Mouse (Mus musculus) heart, embryonic 14.5 days (tissue): ENCODE results near the gene Plekhm1. TPM values are rescaled to one million over a fixed set of nuclear protein-coding genes. Genes with fewer than 3 reads are reported as not detected.

ENCODE experiments used
- ATAC-seq: fragments of 200-750 bp; cut with Nextera tagmentation; 2 replicates; pipeline ENCODE4 v1.8.0; 2017; ENCODE audit warnings: low read depth, moderate TSS enrichment; ENCODE audit not compliant: insufficient number of reproducible peaks, insufficient read depth, low FRiP score
- H3K27ac ChIP-seq, 2 experiments: fragments of 200-500 bp in 1 of 2; fragments of 300-500 bp in 1 of 2; sonication (generic) in 1 of 2; replicated peaks in 1 of 2; 2 replicates each; pipeline ENCODE4 v1.5.1; 2012 to 2014; ENCODE audit warnings: low read depth in 2 of 2, low read length in 2 of 2, control low read depth in 1 of 2, mild to moderate bottlenecking in 1 of 2, mixed read lengths in 1 of 2; ENCODE audit not compliant: control insufficient read depth in 1 of 2, insufficient read depth in 1 of 2
- H3K27me3 ChIP-seq: fragments of 300-500 bp; sonication (generic); 2 replicates; pipeline ENCODE4 v1.6.1; 2014; ENCODE audit warnings: mild to moderate bottlenecking, low read length, control low read depth; ENCODE audit not compliant: control insufficient read depth, insufficient read depth
- H3K36me3 ChIP-seq: fragments of 300-500 bp; sonication (generic); 2 replicates; pipeline ENCODE4 v1.6.1; 2014; ENCODE audit warnings: mild to moderate bottlenecking, control low read depth, low read length, mixed read lengths; ENCODE audit not compliant: control insufficient read depth, insufficient read depth
- H3K4me1 ChIP-seq, 2 experiments: fragments of 200-500 bp in 1 of 2; fragments of 300-500 bp in 1 of 2; sonication (generic) in 1 of 2; 2 replicates each; pipeline ENCODE4 v1.6.1; 2012 to 2014; ENCODE audit warnings: low read length in 2 of 2, control low read depth in 1 of 2, mixed read lengths in 1 of 2; ENCODE audit not compliant: control insufficient read depth in 2 of 2, insufficient read depth in 2 of 2
- H3K4me2 ChIP-seq: fragments of 300-500 bp; sonication (generic); 2 replicates; pipeline ENCODE4 v1.6.1; 2014; ENCODE audit warnings: mild to moderate bottlenecking, low read length
- H3K4me3 ChIP-seq, 2 experiments: fragments of 200-500 bp in 1 of 2; fragments of 300-500 bp in 1 of 2; sonication (generic) in 1 of 2; 2 replicates each; pipeline ENCODE4 v1.5.1; 2012 to 2014; ENCODE audit warnings: low read length in 2 of 2, mild to moderate bottlenecking in 2 of 2, control low read depth in 1 of 2, low read depth in 1 of 2, moderate library complexity in 1 of 2; ENCODE audit not compliant: control insufficient read depth in 1 of 2, insufficient read depth in 1 of 2
- H3K9ac ChIP-seq: fragments of 300-500 bp; sonication (generic); 2 replicates; pipeline ENCODE4 v1.6.1; 2014; ENCODE audit warnings: mild to moderate bottlenecking, low read length
- H3K9me3 ChIP-seq: fragments of 300-500 bp; sonication (generic); 2 replicates; pipeline ENCODE4 v1.6.1; 2016; ENCODE audit warnings: low read length, control low read depth; ENCODE audit not compliant: control insufficient read depth
- WGBS: fragments of 180-500 bp; shearing (Covaris S2); extraction: QIAGEN DNeasy Blood & Tissue Kit; methylation state at CpG from one replicate; pipeline ENCODE4 v1.1.7; 2014; 5-methylcytosine and 5-hydroxymethylcytosine counted together
- polyA plus RNA-seq: library from polyadenylated mRNA; unstranded; fragments of >200 nt; fragmentation: Nextera tagmentation; extraction: Ambion mirVana; gene quantifications from 2 replicates; pipeline ENCODE4 v1.2.1, GENCODE M21; 2014

Plekhm1 gene
- polyA plus RNA-seq, 1 experiment from 2014 or later = 6.5 TPM

- WGBS = 90% methylated on average over 7 of the region's 7 CpGs
- no peak for ATAC-seq
- Histone ChIP-seq H3K27ac (no peak overlapping the region), H3K4me3 (no peak overlapping the region), H3K27me3 (no peaks in the 10 kb centered on the region), H3K9ac (no peak overlapping the region), H3K4me1 (no peaks in the 10 kb centered on the region), H3K9me3 (no peaks in the 10 kb centered on the region), H3K36me3 (peaks cover 72% of the 10 kb centered on the region), H3K4me2 (no peak overlapping the region)
These were observed 17.9 kb downstream of the Plekhm1 start for GRCm38 (mm10) chr11:103394604-103395003.

DNA sequence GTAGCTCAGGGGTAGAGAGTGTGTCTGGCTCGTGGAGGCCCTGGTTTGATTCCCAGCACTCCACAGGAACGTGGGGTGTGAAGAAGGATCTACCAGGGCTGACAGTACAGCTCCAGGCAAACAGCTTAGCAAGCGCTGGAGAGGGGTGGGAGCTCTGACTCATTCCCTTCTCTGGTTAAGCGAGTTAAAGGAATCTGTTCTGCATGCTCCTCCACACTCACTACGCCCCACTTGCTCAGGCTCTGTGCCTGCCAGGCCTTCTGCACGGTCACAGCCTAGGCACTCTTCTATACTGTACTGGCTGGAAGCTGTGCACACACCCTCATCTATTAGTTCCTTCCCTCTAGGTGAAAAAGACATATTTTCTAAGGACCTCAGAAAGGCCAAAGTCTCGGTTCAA, 18.5 kb downstream of the Plekhm1 start:
- Histone ChIP-seq H3K27me3 (no peaks in the 10 kb centered on the region), H3K9ac (no peak overlapping the region), H3K27ac (no peak overlapping the region), H3K9me3 (no peaks in the 10 kb centered on the region), H3K4me1 (no peaks in the 10 kb centered on the region), H3K36me3 (peaks cover 78% of the 10 kb centered on the region), H3K4me3 (no peak overlapping the region), H3K4me2 (no peak overlapping the region)
- no peak for ATAC-seq
- WGBS = 90% methylated on average over 7 of the region's 7 CpGs

- H3K4me1 ChIP-seq = peaks cover 8 to 12% of the 10 kb centered on the region in 2 experiments; a peak in 3 of 4 replicates
- no peak overlapping the region for H3K4me2 ChIP-seq
- H3K9ac ChIP-seq = no peak overlapping the region
- WGBS = 73% methylated on average over 7 of the region's 7 CpGs
- H3K4me3 ChIP-seq = no peak overlapping the region
- H3K27ac ChIP-seq = no peak overlapping the region
- no peaks in the 10 kb centered on the region for H3K27me3 ChIP-seq
- no peaks in the 10 kb centered on the region for H3K9me3 ChIP-seq
- peaks cover 56% of the 10 kb centered on the region for H3K36me3 ChIP-seq
- ATAC-seq = no peak
These were observed 24.5 kb downstream of the Plekhm1 start for GRCm38 (mm10) chr11:103387870-103388526.

DNA sequence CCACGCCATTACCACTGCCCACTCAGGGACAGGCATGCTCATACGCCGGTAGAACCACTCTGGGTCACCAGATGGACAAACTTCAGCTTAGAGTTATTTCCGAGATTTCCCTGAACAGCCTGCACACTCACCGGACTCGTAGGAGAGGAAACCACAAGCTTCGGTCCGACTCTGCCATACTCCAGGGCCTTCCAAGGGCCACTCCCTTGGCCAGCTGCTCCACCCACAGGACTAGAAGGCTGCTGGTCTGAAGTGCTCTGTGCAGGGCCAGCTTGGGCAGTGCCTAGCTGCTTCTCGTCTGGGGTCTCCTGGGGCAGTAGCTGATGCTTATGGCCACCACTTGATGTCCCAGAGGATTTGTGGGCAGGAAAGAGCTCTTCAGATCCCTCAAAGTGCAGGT, 25.7 kb downstream of the Plekhm1 start:
- peaks cover 13 to 20% of the 10 kb centered on the region in 2 experiments for H3K4me1 ChIP-seq
- H3K9ac ChIP-seq = no peak overlapping the region
- no peak overlapping the region for H3K4me2 ChIP-seq
- peaks cover 45% of the 10 kb centered on the region for H3K36me3 ChIP-seq
- no peaks in the 10 kb centered on the region for H3K27me3 ChIP-seq
- no peak overlapping the region for H3K27ac ChIP-seq
- no peak overlapping the region for H3K4me3 ChIP-seq
- no peak for ATAC-seq
- 88% methylated on average over 9 of the region's 9 CpGs for WGBS
- no peaks in the 10 kb centered on the region for H3K9me3 ChIP-seq

DNA sequence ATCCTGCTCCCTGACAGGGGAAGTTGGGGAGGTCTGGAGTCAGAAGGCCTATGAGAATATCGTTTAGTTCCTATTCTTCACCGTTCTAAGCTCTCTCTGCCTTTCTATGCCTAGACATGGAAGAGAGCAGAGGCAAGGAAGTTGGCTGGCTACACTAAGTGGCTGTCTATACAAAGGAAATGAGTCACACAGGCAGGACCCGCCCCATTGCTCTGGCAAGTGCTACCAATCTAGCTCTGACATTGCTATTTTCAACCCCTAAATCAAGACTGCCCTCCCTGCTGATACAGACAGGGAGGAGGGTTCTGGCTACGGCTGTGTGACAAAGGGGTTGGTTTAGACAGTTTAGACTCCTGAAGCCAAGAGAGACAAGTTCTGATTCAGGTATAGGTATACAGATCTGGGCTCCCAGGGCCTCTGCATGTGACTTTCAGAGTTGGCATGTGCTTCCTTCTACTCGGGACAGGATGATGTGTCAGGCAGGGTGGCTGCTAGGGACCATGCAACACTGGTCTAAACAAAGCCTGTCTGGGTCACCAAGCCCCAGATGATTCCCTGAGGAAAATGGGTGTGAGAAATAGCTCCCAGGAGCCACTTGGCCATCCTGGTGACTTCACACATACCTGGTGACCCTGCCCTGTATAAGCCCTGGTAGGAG, 30.4 kb downstream of the Plekhm1 start:
- peaks cover 26% of the 10 kb centered on the region for H3K36me3 ChIP-seq
- 14% methylated on average over 5 of the region's 5 CpGs for WGBS
- ATAC-seq = peak; percentile 87
- H3K9me3 ChIP-seq = no peaks in the 10 kb centered on the region
- peak overlapping the region; percentile 44; the same call in 1 of the 2 replicates for H3K9ac ChIP-seq
- no peaks in the 10 kb centered on the region for H3K27me3 ChIP-seq
- H3K27ac ChIP-seq = peak overlapping the region; percentile 93 to 95
- peaks cover 29 to 35% of the 10 kb centered on the region in 2 experiments for H3K4me1 ChIP-seq
- no peak overlapping the region for H3K4me3 ChIP-seq
- peak overlapping the region; percentile 31 for H3K4me2 ChIP-seq

- H3K27me3 ChIP-seq = no peaks in the 10 kb centered on the region
- H3K4me3 ChIP-seq = no peak overlapping the region
- H3K4me1 ChIP-seq = peaks cover 29 to 35% of the 10 kb centered on the region in 2 experiments
- no peaks in the 10 kb centered on the region for H3K9me3 ChIP-seq
- peak overlapping the region; percentile 31 for H3K4me2 ChIP-seq
- peaks cover 26% of the 10 kb centered on the region for H3K36me3 ChIP-seq
- 61% methylated on average over 7 of the region's 7 CpGs for whole genome bisulfite sequencing
- H3K27ac ChIP-seq = peak overlapping the region; percentile 93 to 95
- no peak for ATAC-seq
- peak overlapping the region; percentile 44; the same call in 1 of the 2 replicates for H3K9ac ChIP-seq
These were observed 31.0 kb downstream of the Plekhm1 start for GRCm38 (mm10) chr11:103381505-103381904.

DNA sequence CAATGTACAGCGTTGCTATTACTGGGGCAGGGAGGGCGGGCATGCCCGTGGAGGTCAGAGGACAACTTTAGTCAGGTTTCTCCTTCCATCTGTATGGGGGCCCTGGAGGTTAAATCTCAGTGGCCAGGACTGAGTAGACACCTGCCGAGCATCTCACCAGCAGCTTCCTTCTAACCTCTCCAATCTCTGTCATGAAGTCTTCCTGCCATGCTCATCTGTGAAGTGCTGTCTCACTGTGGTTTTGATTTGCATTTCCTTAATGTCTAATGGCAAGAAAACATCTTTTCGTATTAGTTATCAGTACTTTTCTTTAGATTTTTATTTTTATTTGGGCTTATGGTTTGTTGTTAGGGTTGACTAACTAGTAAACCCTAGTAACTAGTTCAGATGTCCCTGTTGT, 32.0 kb downstream of the Plekhm1 start:
- Histone ChIP-seq H3K9ac (no peak overlapping the region), H3K27ac (no peak overlapping the region), H3K4me3 (no peak overlapping the region), H3K4me1 (peaks cover 29 to 35% of the 10 kb centered on the region in 2 experiments), H3K4me2 (no peak overlapping the region), H3K27me3 (no peaks in the 10 kb centered on the region), H3K9me3 (no peaks in the 10 kb centered on the region), H3K36me3 (peaks cover 27% of the 10 kb centered on the region)
- 91% methylated on average over 5 of the region's 5 CpGs for WGBS
- ATAC-seq = no peak
